Mouse (Mus musculus): ENCODE results near the gene Mxra8.

- TF ChIP-seq CTCF (IDR thresholded peaks at IDR 0.05; ENCODE audit: control insufficient read depth, insufficient read depth, insufficient replicate concordance, low read depth, low read length) (no peak), POLR2A (IDR thresholded peaks at IDR 0.05; ENCODE audit: control insufficient read depth, low read depth, low read length) (no peak)
Measured at GRCm38 (mm10) chr4:155843231-155843630, 3.8 kb downstream of the Mxra8 start.
